Mouse (Mus musculus) myocyte (in vitro differentiated cells): ENCODE measurements around the gene Tmem175.
A peak's percentile ranks its signal among the peaks of the same experiment; 100 is the strongest.

Source experiments
- CEBPB ChIP-seq: IDR thresholded peaks from 2 replicates; pipeline ENCODE4 v1.6.1; 2011; ENCODE audit warnings: mild to moderate bottlenecking, moderate library complexity; ENCODE audit not compliant: poor library complexity, insufficient read depth, severe bottlenecking
- E2F4 ChIP-seq: IDR thresholded peaks from one replicate; pipeline ENCODE4 v1.6.1; 2011; ENCODE audit warnings: mild to moderate bottlenecking, control low read depth, moderate library complexity; ENCODE audit not compliant: insufficient read depth
- MAX ChIP-seq: IDR thresholded peaks from one replicate; pipeline ENCODE4 v1.6.1; 2011; ENCODE audit warnings: low read depth, mild to moderate bottlenecking, control low read depth
- MYOD1 ChIP-seq, 3 experiments: IDR thresholded peaks; one replicate each; pipeline ENCODE4 v1.6.1; 2011; ENCODE audit warnings: control low read depth in 2 of 3, low read depth in 2 of 3, mild to moderate bottlenecking in 2 of 3, moderate library complexity in 1 of 3; ENCODE audit not compliant: insufficient read length in 2 of 3, control insufficient read depth in 1 of 3
- MYOG ChIP-seq, 3 experiments: IDR thresholded peaks; one replicate each; pipeline ENCODE4 v1.6.1; 2011; ENCODE audit warnings: control low read depth in 2 of 3, low read depth in 2 of 3, mild to moderate bottlenecking in 2 of 3; ENCODE audit not compliant: insufficient read length in 2 of 3, control insufficient read depth in 1 of 3, insufficient read depth in 1 of 3
- POLR2A ChIP-seq: IDR thresholded peaks from one replicate; pipeline ENCODE4 v1.6.1; 2011; ENCODE audit warnings: low read depth, mild to moderate bottlenecking, control low read depth, moderate library complexity; ENCODE audit not compliant: insufficient read length
- POLR2AphosphoS2 ChIP-seq: IDR thresholded peaks from one replicate; pipeline ENCODE4 v1.6.1; 2011; ENCODE audit warnings: low read depth, control low read depth; ENCODE audit not compliant: insufficient read length
- REST ChIP-seq: IDR thresholded peaks from one replicate; pipeline ENCODE4 v1.6.1; 2011; ENCODE audit warnings: mild to moderate bottlenecking, control low read depth, moderate library complexity; ENCODE audit not compliant: insufficient read depth, insufficient read length
- SRF ChIP-seq: IDR thresholded peaks from one replicate; pipeline ENCODE4 v1.6.1; 2011; ENCODE audit warnings: low read depth; ENCODE audit not compliant: control insufficient read depth, insufficient read length
- TCF12 ChIP-seq: IDR thresholded peaks from one replicate; pipeline ENCODE4 v1.6.1; 2011; ENCODE audit warnings: mild to moderate bottlenecking, control low read depth; ENCODE audit not compliant: poor library complexity, insufficient read depth, severe bottlenecking
- TCF3 ChIP-seq: IDR thresholded peaks from one replicate; pipeline ENCODE4 v1.6.1; 2011; ENCODE audit warnings: low read depth, control low read depth; ENCODE audit not compliant: insufficient read length
- USF1 ChIP-seq: IDR thresholded peaks from one replicate; pipeline ENCODE4 v1.6.1; 2011; ENCODE audit warnings: low read depth, mild to moderate bottlenecking, control low read depth, moderate library complexity

DNA sequence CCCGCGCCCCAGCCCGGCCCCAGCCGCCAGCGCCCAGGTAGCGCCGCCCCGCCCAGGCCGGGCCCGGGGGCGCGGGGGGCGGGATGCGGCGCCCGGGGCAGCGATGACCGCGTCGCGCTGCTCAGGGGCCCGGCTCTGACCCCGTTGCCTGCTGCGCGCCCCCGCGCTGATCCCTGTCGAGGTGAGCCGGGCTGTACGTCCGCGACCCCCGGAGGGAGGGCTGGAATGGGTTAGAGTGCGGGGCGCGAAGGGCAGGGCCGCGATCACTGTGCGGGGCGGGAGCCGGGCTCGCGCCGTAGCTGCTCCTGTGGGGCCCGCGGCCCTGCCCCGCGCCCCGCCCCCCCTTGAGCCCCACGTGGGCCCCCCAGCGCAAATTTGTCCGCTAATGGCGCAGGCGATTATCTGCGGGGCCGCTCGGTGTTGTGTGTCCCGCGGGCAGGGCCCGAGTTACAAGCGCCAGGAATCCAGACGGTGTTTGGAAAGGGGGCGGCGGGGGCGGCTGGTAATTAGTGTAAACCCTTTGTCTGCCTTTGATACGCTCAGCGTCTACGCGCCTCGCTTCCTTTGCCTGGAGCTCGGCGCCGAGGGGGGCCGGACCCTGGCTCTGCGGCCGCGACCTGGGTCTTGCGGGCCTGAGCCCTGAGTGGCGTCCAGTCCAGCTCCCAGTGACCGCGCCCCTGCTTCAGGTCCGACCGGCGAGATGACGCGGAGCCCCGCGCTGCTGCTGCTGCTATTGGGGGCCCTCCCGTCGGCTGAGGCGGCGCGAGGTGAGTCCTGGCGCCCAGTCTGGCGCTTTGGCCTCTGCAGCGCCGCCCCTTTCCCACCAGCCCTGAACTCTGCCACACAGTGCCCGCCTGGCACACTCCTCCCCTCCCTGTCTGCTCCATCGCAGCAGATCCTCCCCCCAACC lies 65.0 kb downstream of the Tmem175 start:
- TF ChIP-seq POLR2A (peak; percentile 60), MYOG (IDR thresholded peaks at IDR 0.05; ENCODE audit: control insufficient read depth in 1 of 3, insufficient read depth in 1 of 3, insufficient read length in 2 of 3, low read depth in 2 of 3) (no peak), POLR2AphosphoS2 (peak; percentile 37), CEBPB (no peak), E2F4 (no peak), SRF (no peak), USF1 (no peak), TCF12 (no peak), MAX (no peak), MYOD1 (IDR thresholded peaks at IDR 0.05; ENCODE audit: control insufficient read depth in 1 of 3, insufficient read length in 2 of 3, low read depth in 2 of 3) (peak in 1 of 3 experiments; percentile 17), REST (no peak), TCF3 (no peak)
